Mouse (Mus musculus) heart, embryonic 10.5 days (tissue): Measurements from ENCODE around the gene Gm43517. TPM values are rescaled to one million over a fixed set of nuclear protein-coding genes. Genes with fewer than 3 reads are reported as not detected.

Source experiments
- DNase-seq: peaks from one replicate; pipeline ENCODE4 v3.0.0-alpha.2; 2017; ENCODE audit warnings: low spot score
- H3K27ac ChIP-seq: fragments of 300-500 bp; sonication (generic); 2 replicates; pipeline ENCODE4 v1.5.1; 2016; ENCODE audit warnings: mild to moderate bottlenecking
- H3K27me3 ChIP-seq: fragments of 300-500 bp; sonication (generic); 2 replicates; pipeline ENCODE4 v1.6.1; 2016; ENCODE audit warnings: mild to moderate bottlenecking; ENCODE audit not compliant: poor library complexity, insufficient read depth, severe bottlenecking
- H3K36me3 ChIP-seq: fragments of 300-500 bp; sonication (generic); 2 replicates; pipeline ENCODE4 v1.6.1; 2016; ENCODE audit warnings: mild to moderate bottlenecking, moderate library complexity
- H3K4me1 ChIP-seq: fragments of 300-500 bp; sonication (generic); 2 replicates; pipeline ENCODE4 v1.6.1; 2016; ENCODE audit warnings: mild to moderate bottlenecking
- H3K4me3 ChIP-seq: fragments of 300-500 bp; sonication (generic); 2 replicates; pipeline ENCODE4 v1.5.1; 2016; ENCODE audit warnings: mild to moderate bottlenecking, moderate library complexity
- H3K9me3 ChIP-seq: fragments of 300-500 bp; sonication (generic); 2 replicates; pipeline ENCODE4 v1.6.1; 2016; ENCODE audit warnings: mild to moderate bottlenecking, moderate library complexity
- WGBS: fragments of 180-500 bp; shearing (Covaris S2); methylation state at CpG from one replicate; pipeline ENCODE4 v1.1.7; 2016; 5-methylcytosine and 5-hydroxymethylcytosine counted together
- polyA plus RNA-seq: library from polyadenylated mRNA; unstranded; fragments of >200 nt; fragmentation: Nextera tagmentation; extraction: Ambion mirVana; gene quantifications from 2 replicates; pipeline ENCODE4 v1.2.1, GENCODE M21; 2016

The Gm43517 gene
- polyA plus RNA-seq, 1 experiment from 2014 or later = not detected

- 5% methylated on average over 9 of the region's 9 CpGs for WGBS
- Histone ChIP-seq H3K4me3 (no peak overlapping the region), H3K36me3 (no peaks in the 10 kb centered on the region), H3K9me3 (no peaks in the 10 kb centered on the region), H3K27me3 (peaks cover 83% of the 10 kb centered on the region), H3K27ac (no peak overlapping the region), H3K4me1 (no peaks in the 10 kb centered on the region; the same call in 1 of the 2 replicates)
- DNase-seq = no peak
Observed at GRCm38 (mm10) chr12:49400036-49400852, 15.3 kb downstream of the Gm43517 start.

GRCm38 (mm10) chr12:49400853-49401118 is 15.8 kb downstream of the Gm43517 start:
- Histone ChIP-seq H3K27me3 (peaks cover 78% of the 10 kb centered on the region), H3K4me1 (no peaks in the 10 kb centered on the region; the same call in 1 of the 2 replicates), H3K27ac (no peak overlapping the region), H3K4me3 (peak overlapping the region; percentile 56), H3K36me3 (no peaks in the 10 kb centered on the region), H3K9me3 (no peaks in the 10 kb centered on the region)
- DNase-seq = no peak
- under 1% methylated on average over 8 of the region's 8 CpGs for WGBS

GRCm38 (mm10) chr12:49401119-49401795 is 16.3 kb downstream of the Gm43517 start:
- peak overlapping the region; percentile 56 for H3K4me3 ChIP-seq
- H3K27me3 ChIP-seq = peaks cover 73% of the 10 kb centered on the region
- under 1% methylated on average over 49 of the region's 68 CpGs for WGBS
- DNase-seq = no peak
- no peaks in the 10 kb centered on the region; the same call in 1 of the 2 replicates for H3K4me1 ChIP-seq
- H3K27ac ChIP-seq = 0 out of 2 replicates have a peak overlapping the region, but pooled peaks have one; percentile 56
- no peaks in the 10 kb centered on the region for H3K36me3 ChIP-seq
- no peaks in the 10 kb centered on the region for H3K9me3 ChIP-seq

GRCm38 (mm10) chr12:49401796-49402130 is 16.8 kb downstream of the Gm43517 start:
- H3K4me3 ChIP-seq = peak overlapping the region; percentile 56
- WGBS = 2% methylated on average over 5 of the region's 5 CpGs
- no peaks in the 10 kb centered on the region for H3K9me3 ChIP-seq
- H3K4me1 ChIP-seq = no peaks in the 10 kb centered on the region; the same call in 1 of the 2 replicates
- no peaks in the 10 kb centered on the region for H3K36me3 ChIP-seq
- no peak overlapping the region for H3K27ac ChIP-seq
- peaks cover 68% of the 10 kb centered on the region for H3K27me3 ChIP-seq
- no peak for DNase-seq

GRCm38 (mm10) chr12:49409833-49410232 is 24.9 kb downstream of the Gm43517 start:
- Histone ChIP-seq H3K9me3 (no peaks in the 10 kb centered on the region), H3K4me3 (no peak overlapping the region), H3K36me3 (no peaks in the 10 kb centered on the region), H3K27ac (no peak overlapping the region), H3K27me3 (no peaks in the 10 kb centered on the region; the same call in 1 of the 2 replicates), H3K4me1 (no peaks in the 10 kb centered on the region)
- no peak for DNase-seq
- 78% methylated on average over 2 of the region's 2 CpGs for WGBS

GRCm38 (mm10) chr12:49417963-49418362 is 33.0 kb downstream of the Gm43517 start:
- no peaks in the 10 kb centered on the region for H3K4me1 ChIP-seq
- 80% methylated on average over 3 of the region's 3 CpGs for WGBS
- no peak overlapping the region for H3K27ac ChIP-seq
- no peaks in the 10 kb centered on the region for H3K36me3 ChIP-seq
- H3K4me3 ChIP-seq = no peak overlapping the region
- no peak for DNase-seq
- H3K9me3 ChIP-seq = no peaks in the 10 kb centered on the region
- no peaks in the 10 kb centered on the region for H3K27me3 ChIP-seq

Other genes with a start within 250 kb of the Gm43517 start
- gene Foxg1, start 2.5 kb upstream of the Gm43517 start, polyA plus RNA-seq = 0.79 TPM in 1 of 2 replicates, not detected in the other